Mouse (Mus musculus) forebrain, postnatal 0 days (tissue): ENCODE results near the gene S1pr5. TPM values are rescaled to one million over a fixed set of nuclear protein-coding genes. Genes with fewer than 3 reads are reported as not detected.
"Not testable (repeated sequence)": the region's sequence is repeated elsewhere in the genome, so short reads cannot be mapped to it uniquely, and the experiment has no call there.

Experiments
- ATAC-seq: fragments of 200-750 bp; cut with Nextera tagmentation; 2 replicates; pipeline ENCODE4 v1.8.0; 2017; ENCODE audit warnings: mild to moderate bottlenecking, moderate library complexity
- DNase-seq: peaks from one replicate; pipeline ENCODE4 v3.0.0-alpha.2; 2015
- H3K27ac ChIP-seq: fragments of 300-500 bp; sonication (generic); 2 replicates; pipeline ENCODE4 v1.5.1; 2014; ENCODE audit warnings: low read depth, mild to moderate bottlenecking, antibody characterized with exemption, low read length, moderate library complexity, mixed read lengths
- H3K27me3 ChIP-seq: fragments of 300-500 bp; sonication (generic); 2 replicates; pipeline ENCODE4 v1.6.1; 2014; ENCODE audit warnings: mild to moderate bottlenecking, low read length, mixed read lengths; ENCODE audit not compliant: insufficient read depth
- H3K36me3 ChIP-seq: fragments of 300-500 bp; sonication (generic); 2 replicates; pipeline ENCODE4 v1.6.1; 2014; ENCODE audit warnings: mild to moderate bottlenecking, moderate library complexity; ENCODE audit not compliant: insufficient read depth
- H3K4me1 ChIP-seq: fragments of 300-500 bp; sonication (generic); 2 replicates; pipeline ENCODE4 v1.6.1; 2014; ENCODE audit warnings: antibody characterized with exemption; ENCODE audit not compliant: insufficient read depth
- H3K4me2 ChIP-seq: fragments of 300-500 bp; sonication (generic); 2 replicates; pipeline ENCODE4 v1.6.1; 2014; ENCODE audit warnings: low read depth, mild to moderate bottlenecking, moderate library complexity
- H3K4me3 ChIP-seq: fragments of 300-500 bp; sonication (generic); 2 replicates; pipeline ENCODE4 v1.5.1; 2014; ENCODE audit warnings: low read depth, low read length, mixed read lengths
- H3K9ac ChIP-seq: fragments of 300-500 bp; sonication (generic); 2 replicates; pipeline ENCODE4 v1.6.1; 2014; ENCODE audit warnings: mild to moderate bottlenecking
- H3K9me3 ChIP-seq: fragments of 300-500 bp; sonication (generic); 2 replicates; pipeline ENCODE4 v1.6.1; 2016; ENCODE audit warnings: low read length
- CTCF ChIP-seq: sonication (generic); IDR thresholded peaks from 2 replicates; pipeline ENCODE4 v1.5.1; 2016; ENCODE audit warnings: antibody characterized with exemption, control low read depth, low read depth
- WGBS: fragments of 180-500 bp; shearing (Covaris S2); extraction: QIAGEN DNeasy Blood & Tissue Kit; methylation state at CpG from one replicate; pipeline ENCODE4 v1.1.7; 2014; 5-methylcytosine and 5-hydroxymethylcytosine counted together
- polyA plus RNA-seq: library from polyadenylated mRNA; unstranded; fragments of >200 nt; fragmentation: Nextera tagmentation; extraction: Ambion mirVana; gene quantifications from 2 replicates; pipeline ENCODE4 v1.2.1, GENCODE M21; 2015
- total RNA-seq: library from RNA; depleted of rRNA; stranded (reverse); fragments of >200 nt; gene quantifications from 2 replicates; pipeline ENCODE4 v1.2.3, GENCODE M21; 2014

The S1pr5 gene
- total and polyA plus RNA-seq, 2 experiments from 2014 or later = 2.3 to 2.7 TPM

DNA sequence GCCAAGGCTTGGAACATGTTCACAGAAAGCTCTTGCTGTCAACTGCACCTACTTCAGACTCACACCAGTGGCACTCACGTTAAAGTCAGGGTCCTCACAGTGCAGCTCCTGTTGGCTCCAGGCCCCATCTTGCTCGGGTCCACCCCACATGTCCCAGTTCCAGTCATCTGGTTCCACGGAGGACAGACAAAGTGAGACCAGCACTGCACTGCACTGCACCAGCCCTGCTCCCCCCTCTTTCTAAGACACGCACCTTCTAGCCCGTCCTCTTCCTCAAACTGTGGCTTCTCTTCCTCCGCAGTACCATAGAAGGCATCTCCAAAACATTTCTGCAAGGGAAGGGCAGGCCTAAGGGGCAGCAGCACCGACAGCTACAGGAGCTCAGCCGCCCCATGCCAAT lies 28.1 kb upstream of the S1pr5 start:
- H3K27me3 ChIP-seq = no peaks in the 10 kb centered on the region
- peaks cover 89% of the 10 kb centered on the region for H3K36me3 ChIP-seq
- H3K4me2 ChIP-seq = no peak overlapping the region
- H3K9ac ChIP-seq = no peak overlapping the region
- no peaks in the 10 kb centered on the region for H3K9me3 ChIP-seq
- DNase-seq = no peak
- no peak overlapping the region for H3K27ac ChIP-seq
- 90% methylated on average over 8 of the region's 8 CpGs for WGBS
- no peak overlapping the region for H3K4me3 ChIP-seq
- no peak for TF ChIP-seq CTCF
- no peaks in the 10 kb centered on the region for H3K4me1 ChIP-seq
- no peak for ATAC-seq

DNA sequence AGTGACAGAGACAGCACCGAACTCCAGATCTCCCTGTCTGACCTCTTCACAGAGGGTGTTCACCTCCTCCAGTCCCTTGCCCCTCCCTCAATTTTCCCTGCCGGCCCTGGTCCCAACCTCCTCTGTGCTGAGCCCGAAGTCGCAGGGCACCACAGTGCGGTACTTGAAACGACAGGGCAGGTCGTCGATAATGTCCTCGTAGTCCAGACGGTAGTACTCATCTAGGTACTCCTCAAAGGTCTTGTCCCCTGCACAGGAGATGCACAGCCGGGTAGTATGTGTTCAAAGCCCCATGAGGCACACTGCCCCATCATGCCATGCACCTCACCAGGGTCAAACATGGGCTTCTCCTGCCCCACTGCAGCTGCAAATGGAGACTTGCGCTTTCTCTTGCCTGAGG lies 27.5 kb upstream of the S1pr5 start:
- H3K27me3 ChIP-seq = no peaks in the 10 kb centered on the region
- DNase-seq = no peak
- no peak overlapping the region for H3K9ac ChIP-seq
- WGBS = 92% methylated on average over 12 of the region's 12 CpGs
- H3K4me2 ChIP-seq = no peak overlapping the region
- TF ChIP-seq CTCF = no peak
- no peaks in the 10 kb centered on the region for H3K4me1 ChIP-seq
- H3K4me3 ChIP-seq = no peak overlapping the region
- no peak for ATAC-seq
- no peak overlapping the region for H3K27ac ChIP-seq
- H3K9me3 ChIP-seq = no peaks in the 10 kb centered on the region
- peaks cover 89% of the 10 kb centered on the region for H3K36me3 ChIP-seq

DNA sequence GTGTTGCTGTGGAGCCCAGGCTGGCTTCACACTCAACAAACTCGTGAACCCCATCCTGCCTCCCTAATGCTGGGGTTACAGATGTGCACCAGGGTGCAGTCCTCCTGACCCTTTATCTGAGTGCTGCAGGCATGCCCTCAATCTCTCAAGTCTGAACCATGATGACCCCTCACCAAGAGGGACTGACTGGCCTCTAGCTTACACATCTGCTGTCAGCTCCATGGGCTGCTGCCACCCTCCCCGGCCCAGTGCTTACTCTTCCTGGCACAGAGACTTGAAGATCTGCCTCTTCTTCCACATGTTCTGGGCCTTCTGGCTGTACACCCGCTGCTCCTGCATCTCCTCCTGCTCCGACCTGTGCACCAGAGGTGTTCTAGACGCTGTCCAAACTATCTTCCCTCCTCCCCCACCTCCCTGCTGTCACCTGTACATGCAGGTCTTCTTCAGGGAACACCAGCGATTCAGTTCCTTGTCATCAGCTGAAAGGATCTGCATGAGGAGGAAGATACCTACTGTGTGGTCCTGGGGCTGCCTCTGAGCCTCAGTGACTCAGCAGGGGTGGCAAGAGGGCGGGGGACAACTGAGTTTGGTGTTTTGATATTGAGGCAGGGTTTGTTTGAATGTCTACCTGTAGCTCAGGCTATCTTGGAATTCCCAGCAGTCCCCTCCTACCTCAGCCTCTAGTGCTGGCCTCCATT lies 26.9 kb upstream of the S1pr5 start:
- H3K9ac ChIP-seq = no peak overlapping the region
- no peaks in the 10 kb centered on the region for H3K9me3 ChIP-seq
- no peak for TF ChIP-seq CTCF
- WGBS = 88% methylated on average over 7 of the region's 7 CpGs
- no peaks in the 10 kb centered on the region for H3K27me3 ChIP-seq
- no peak overlapping the region for H3K4me2 ChIP-seq
- ATAC-seq (no peak), DNase-seq (no peak)
- H3K27ac ChIP-seq = no peak overlapping the region
- H3K4me3 ChIP-seq = no peak overlapping the region
- no peaks in the 10 kb centered on the region for H3K4me1 ChIP-seq
- peaks cover 91% of the 10 kb centered on the region for H3K36me3 ChIP-seq

DNA sequence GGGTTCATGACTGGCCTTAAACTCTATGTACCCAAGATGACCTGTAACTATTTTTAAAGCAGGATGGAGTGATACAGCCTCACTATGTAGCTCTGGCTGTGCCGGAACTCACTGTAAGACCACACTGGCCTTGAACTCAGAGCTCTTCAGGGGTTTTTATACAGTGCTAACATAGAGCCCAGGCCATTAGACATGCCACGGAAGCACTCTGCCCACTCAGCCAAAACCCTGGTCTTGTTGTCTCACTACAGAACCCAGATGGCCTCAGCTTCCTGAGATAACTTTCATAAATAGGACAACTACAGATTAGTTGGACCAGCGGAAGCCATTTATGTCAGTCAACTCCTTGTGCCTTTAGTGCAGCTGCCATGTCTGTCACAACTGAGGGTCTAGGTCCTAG lies 26.1 kb upstream of the S1pr5 start:
- TF ChIP-seq CTCF = no peak
- ATAC-seq (no peak), DNase-seq (no peak)
- Histone ChIP-seq H3K9ac (no peak overlapping the region), H3K27me3 (no peaks in the 10 kb centered on the region), H3K4me2 (no peak overlapping the region), H3K9me3 (no peaks in the 10 kb centered on the region), H3K36me3 (peaks cover 90% of the 10 kb centered on the region), H3K4me3 (no peak overlapping the region), H3K27ac (no peak overlapping the region), H3K4me1 (no peaks in the 10 kb centered on the region)
- WGBS = 94% methylated on average over 3 of the region's 3 CpGs

DNA sequence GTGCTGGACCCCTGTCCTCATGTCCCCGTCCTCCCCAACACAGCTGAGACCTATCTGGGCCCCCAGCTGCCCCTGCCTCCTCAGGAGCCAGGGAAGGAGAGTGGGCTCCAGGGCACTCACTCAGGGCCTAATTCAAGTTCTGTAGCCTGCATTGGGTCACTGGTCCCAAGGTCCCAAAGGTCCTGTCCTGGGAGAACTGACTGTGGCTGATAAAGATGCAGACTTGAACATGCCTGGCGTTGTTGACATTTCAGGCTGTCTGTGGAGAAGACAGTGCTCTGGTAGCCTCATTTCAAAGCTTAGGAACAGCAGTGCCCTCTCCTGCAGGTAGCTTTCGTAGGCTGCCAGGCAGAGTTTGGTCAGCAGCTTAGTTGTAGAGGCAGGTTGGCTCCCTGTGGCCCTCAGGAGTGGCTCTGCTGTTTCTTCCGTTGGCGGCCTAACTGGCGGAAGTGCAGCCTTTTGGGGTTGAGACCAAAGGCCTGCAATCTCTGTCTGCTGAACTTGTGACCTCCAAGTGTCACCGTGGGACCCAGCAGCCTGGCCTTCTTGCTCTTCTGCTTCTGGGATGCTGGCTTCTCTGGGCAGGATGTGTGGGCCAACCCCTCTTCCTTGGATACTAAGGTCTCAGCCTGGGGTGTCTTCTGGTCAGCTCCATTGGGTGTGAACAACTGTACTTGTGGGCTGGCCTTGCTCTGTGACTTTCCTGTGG lies 25.4 kb upstream of the S1pr5 start:
- H3K27ac ChIP-seq = no peak overlapping the region
- WGBS = 84% methylated on average over 7 of the region's 7 CpGs
- H3K4me3 ChIP-seq = no peak overlapping the region
- no peaks in the 10 kb centered on the region for H3K9me3 ChIP-seq
- ATAC-seq (no peak), DNase-seq (no peak)
- H3K4me2 ChIP-seq = no peak overlapping the region
- H3K4me1 ChIP-seq = no peaks in the 10 kb centered on the region
- H3K9ac ChIP-seq = no peak overlapping the region
- no peaks in the 10 kb centered on the region for H3K27me3 ChIP-seq
- no peak for TF ChIP-seq CTCF
- peaks cover 90% of the 10 kb centered on the region for H3K36me3 ChIP-seq

DNA sequence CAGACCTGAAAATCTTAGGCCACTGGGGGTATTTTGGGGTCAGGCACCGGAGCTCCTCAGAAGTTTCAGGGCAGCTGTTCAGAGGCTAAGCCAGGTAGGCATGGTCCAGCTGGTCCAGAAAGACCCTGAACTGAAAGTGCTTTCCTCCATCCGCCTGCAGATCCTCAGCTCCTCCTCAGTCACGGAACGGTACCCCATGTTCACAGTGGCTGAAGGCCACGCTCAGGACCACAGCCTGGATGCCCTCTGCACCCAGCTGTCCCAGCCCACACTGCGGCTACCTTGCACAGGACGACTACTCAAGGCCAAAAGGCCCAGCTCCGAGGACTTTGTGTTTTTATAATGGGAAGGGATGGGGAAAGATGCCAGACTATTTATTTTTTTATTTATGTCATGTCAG lies 24.9 kb upstream of the S1pr5 start:
- no peaks in the 10 kb centered on the region for H3K27me3 ChIP-seq
- H3K4me3 ChIP-seq = no peak overlapping the region
- no peak for DNase-seq
- peaks cover 95% of the 10 kb centered on the region for H3K36me3 ChIP-seq
- no peak overlapping the region for H3K9ac ChIP-seq
- no peak overlapping the region for H3K4me2 ChIP-seq
- H3K9me3 ChIP-seq = no peaks in the 10 kb centered on the region
- ATAC-seq = no peak
- H3K4me1 ChIP-seq = no peaks in the 10 kb centered on the region
- 92% methylated on average over 8 of the region's 8 CpGs for WGBS
- H3K27ac ChIP-seq = no peak overlapping the region
- TF ChIP-seq CTCF = no peak

DNA sequence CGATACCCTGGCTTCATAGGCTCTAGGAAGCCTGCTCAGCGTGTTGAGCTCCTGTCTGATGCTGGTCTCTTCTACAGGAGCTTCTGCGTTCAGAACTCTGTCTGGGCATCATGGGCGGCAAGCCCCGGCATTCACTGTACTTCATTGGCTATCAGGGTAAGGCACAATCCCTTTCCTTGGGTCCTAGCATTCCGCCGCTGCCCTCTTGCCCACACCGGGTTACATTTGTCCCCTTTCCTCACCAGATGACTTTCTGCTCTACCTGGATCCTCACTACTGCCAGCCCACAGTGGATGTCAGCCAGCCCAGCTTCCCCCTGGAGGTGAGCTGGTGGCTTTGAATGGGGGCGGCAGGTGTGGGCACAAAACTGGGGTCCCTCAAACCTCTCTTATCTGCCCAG lies 24.1 kb upstream of the S1pr5 start:
- 90% methylated on average over 9 of the region's 9 CpGs for WGBS
- H3K9ac ChIP-seq = no peak overlapping the region
- H3K36me3 ChIP-seq = peaks cover 90% of the 10 kb centered on the region
- no peak for TF ChIP-seq CTCF
- H3K27ac ChIP-seq = no peak overlapping the region
- H3K4me3 ChIP-seq = no peak overlapping the region
- DNase-seq = no peak
- H3K4me2 ChIP-seq = no peak overlapping the region
- H3K9me3 ChIP-seq = no peaks in the 10 kb centered on the region
- no peaks in the 10 kb centered on the region for H3K4me1 ChIP-seq
- no peaks in the 10 kb centered on the region for H3K27me3 ChIP-seq
- ATAC-seq = no peak

DNA sequence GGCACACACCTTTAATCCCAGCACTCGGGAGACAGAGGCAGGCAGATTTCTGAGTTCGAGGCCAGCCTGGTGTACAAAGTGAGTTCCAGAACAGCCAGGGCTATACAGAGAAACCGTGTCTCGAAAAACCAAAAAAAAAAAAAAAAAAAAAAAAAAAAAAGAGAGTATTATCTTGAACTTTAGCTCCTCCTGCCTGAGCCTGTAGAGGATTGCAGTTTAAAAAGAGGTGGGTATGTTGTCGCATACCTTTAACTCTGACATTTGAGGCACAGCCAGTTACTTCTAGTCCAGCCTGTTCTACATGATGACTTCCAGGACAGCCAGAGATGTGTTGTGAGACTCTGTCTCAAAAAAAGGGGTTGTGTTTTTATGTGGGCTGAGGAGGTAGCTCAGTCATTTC lies 21.3 kb upstream of the S1pr5 start:
- not testable (repeated sequence) for H3K27me3 ChIP-seq, H3K9ac ChIP-seq, DNase-seq, H3K4me2 ChIP-seq, H3K27ac ChIP-seq, ATAC-seq, H3K9me3 ChIP-seq, H3K4me3 ChIP-seq
- H3K4me1 ChIP-seq = peaks cover 11% of the 10 kb centered on the region; the same call in 1 of the 2 replicates
- WGBS = 86% methylated on average over 5 of the region's 5 CpGs
- H3K36me3 ChIP-seq = peaks cover 65% of the 10 kb centered on the region
